Mouse (Mus musculus): ENCODE results near the gene Xndc1. TPM values are rescaled to one million over a fixed set of nuclear protein-coding genes. Genes with fewer than 3 reads are reported as not detected.
"Not testable (repeated sequence)": the region's sequence is repeated elsewhere in the genome, so short reads cannot be mapped to it uniquely, and the experiment has no call there.

Gene Xndc1
- polyA plus RNA-seq, 1 experiment from 2014 or later = 30.0 TPM

GRCm38 (mm10) chr7:102025187-102026119, 39.9 kb upstream of the Xndc1 start:
- Histone ChIP-seq H3K4me1 (ENCODE audit: control insufficient read depth, insufficient read depth, low read length) (no peaks in the 10 kb centered on the region), H3K9ac (ENCODE audit: low read length) (no peak overlapping the region), H3K27me3 (ENCODE audit: control insufficient read depth, insufficient read depth, low read length) (no peaks in the 10 kb centered on the region), H3K27ac (replicated peaks; ENCODE audit: low read depth, low read length) (no peak overlapping the region), H3K9me3 (ENCODE audit: control insufficient read depth, low read length) (no peaks in the 10 kb centered on the region), H3K4me2 (ENCODE audit: low read depth, severe bottlenecking) (no peak overlapping the region), H3K36me3 (ENCODE audit: control insufficient read depth, insufficient read depth, low read length) (peaks cover 2% of the 10 kb centered on the region; the same call in 1 of the 2 replicates), H3K4me3 (ENCODE audit: low read depth, low read length) (no peak overlapping the region)
- WGBS = 73% methylated on average over 2 of the region's 2 CpGs
- ATAC-seq (ENCODE audit: insufficient number of reproducible peaks, low FRiP score, low TSS enrichment, low read depth) (no peak), DNase-seq (ENCODE audit: low spot score) (no peak)

GRCm38 (mm10) chr7:102034904-102035303, 30.4 kb upstream of the Xndc1 start:
- Histone ChIP-seq H3K4me3 (ENCODE audit: low read depth, low read length) (no peak overlapping the region), H3K27me3 (ENCODE audit: control insufficient read depth, insufficient read depth, low read length) (no peaks in the 10 kb centered on the region), H3K4me2 (ENCODE audit: low read depth, severe bottlenecking) (no peak overlapping the region), H3K4me1 (ENCODE audit: control insufficient read depth, insufficient read depth, low read length) (no peaks in the 10 kb centered on the region), H3K27ac (replicated peaks; ENCODE audit: low read depth, low read length) (no peak overlapping the region), H3K9ac (ENCODE audit: low read length) (no peak overlapping the region), H3K36me3 (ENCODE audit: control insufficient read depth, insufficient read depth, low read length) (peaks cover 28% of the 10 kb centered on the region), H3K9me3 (ENCODE audit: control insufficient read depth, low read length) (no peaks in the 10 kb centered on the region)
- 97% methylated on average over 1 of the region's 1 CpGs for WGBS
- DNase-seq (ENCODE audit: low spot score) (no peak), ATAC-seq (ENCODE audit: insufficient number of reproducible peaks, low FRiP score, low TSS enrichment, low read depth) (no peak)

GRCm38 (mm10) chr7:102035534-102035933, 29.8 kb upstream of the Xndc1 start:
- peaks cover 28% of the 10 kb centered on the region for H3K36me3 ChIP-seq (ENCODE audit: control insufficient read depth, insufficient read depth, low read length)
- H3K4me3 ChIP-seq (ENCODE audit: low read depth, low read length) = no peak overlapping the region
- DNase-seq (ENCODE audit: low spot score) (no peak), ATAC-seq (ENCODE audit: insufficient number of reproducible peaks, low FRiP score, low TSS enrichment, low read depth) (no peak)
- H3K27me3 ChIP-seq (ENCODE audit: control insufficient read depth, insufficient read depth, low read length) = no peaks in the 10 kb centered on the region
- no peak overlapping the region for H3K27ac ChIP-seq (replicated peaks; ENCODE audit: low read depth, low read length)
- no peak overlapping the region for H3K9ac ChIP-seq (ENCODE audit: low read length)
- no peaks in the 10 kb centered on the region for H3K4me1 ChIP-seq (ENCODE audit: control insufficient read depth, insufficient read depth, low read length)
- no peak overlapping the region for H3K4me2 ChIP-seq (ENCODE audit: low read depth, severe bottlenecking)
- H3K9me3 ChIP-seq (ENCODE audit: control insufficient read depth, low read length) = no peaks in the 10 kb centered on the region
- WGBS = 94% methylated on average over 2 of the region's 2 CpGs

GRCm38 (mm10) chr7:102037318-102037717, 28.0 kb upstream of the Xndc1 start:
- H3K4me3 ChIP-seq (ENCODE audit: low read depth, low read length) = no peak overlapping the region
- DNase-seq (ENCODE audit: low spot score) (no peak), ATAC-seq (ENCODE audit: insufficient number of reproducible peaks, low FRiP score, low TSS enrichment, low read depth) (no peak)
- no peak overlapping the region for H3K9ac ChIP-seq (ENCODE audit: low read length)
- H3K4me1 ChIP-seq (ENCODE audit: control insufficient read depth, insufficient read depth, low read length) = no peaks in the 10 kb centered on the region
- H3K36me3 ChIP-seq (ENCODE audit: control insufficient read depth, insufficient read depth, low read length) = peaks cover 26% of the 10 kb centered on the region
- no peak overlapping the region for H3K27ac ChIP-seq (replicated peaks; ENCODE audit: low read depth, low read length)
- WGBS = 94% methylated on average over 3 of the region's 3 CpGs
- H3K27me3 ChIP-seq (ENCODE audit: control insufficient read depth, insufficient read depth, low read length) = no peaks in the 10 kb centered on the region
- no peak overlapping the region for H3K4me2 ChIP-seq (ENCODE audit: low read depth, severe bottlenecking)
- no peaks in the 10 kb centered on the region for H3K9me3 ChIP-seq (ENCODE audit: control insufficient read depth, low read length)

- no peak overlapping the region for H3K4me3 ChIP-seq (ENCODE audit: low read depth, low read length)
- ATAC-seq (ENCODE audit: insufficient number of reproducible peaks, low FRiP score, low TSS enrichment, low read depth) = no peak
- no peak overlapping the region for H3K4me2 ChIP-seq (ENCODE audit: low read depth, severe bottlenecking)
- H3K27me3 ChIP-seq (ENCODE audit: control insufficient read depth, insufficient read depth, low read length) = no peaks in the 10 kb centered on the region
- H3K27ac ChIP-seq (replicated peaks; ENCODE audit: low read depth, low read length) = no peak overlapping the region
- H3K36me3 ChIP-seq (ENCODE audit: control insufficient read depth, insufficient read depth, low read length) = peaks cover 12% of the 10 kb centered on the region
- no peak overlapping the region for H3K9ac ChIP-seq (ENCODE audit: low read length)
- H3K4me1 ChIP-seq (ENCODE audit: control insufficient read depth, insufficient read depth, low read length) = 0 out of 2 replicates have a peak, but pooled peaks cover 8% of the 10 kb centered on the region
- 78% methylated on average over 2 of the region's 2 CpGs for WGBS
- no peaks in the 10 kb centered on the region for H3K9me3 ChIP-seq (ENCODE audit: control insufficient read depth, low read length)
- DNase-seq (ENCODE audit: low spot score) = no peak
Measured at GRCm38 (mm10) chr7:102042314-102042713, 23.0 kb upstream of the Xndc1 start.

- not testable (repeated sequence) for H3K36me3 ChIP-seq (ENCODE audit: control insufficient read depth, insufficient read depth, low read length); H3K9me3 ChIP-seq (ENCODE audit: control insufficient read depth, low read length); ATAC-seq (ENCODE audit: insufficient number of reproducible peaks, low FRiP score, low TSS enrichment, low read depth); H3K27me3 ChIP-seq (ENCODE audit: control insufficient read depth, insufficient read depth, low read length); H3K4me1 ChIP-seq (ENCODE audit: control insufficient read depth, insufficient read depth, low read length); H3K4me2 ChIP-seq (ENCODE audit: low read depth, severe bottlenecking); H3K9ac ChIP-seq (ENCODE audit: low read length); DNase-seq (ENCODE audit: low spot score); H3K27ac ChIP-seq (replicated peaks; ENCODE audit: low read depth, low read length); H3K4me3 ChIP-seq (ENCODE audit: low read depth, low read length)
Measured at GRCm38 (mm10) chr7:102048524-102048923, 16.8 kb upstream of the Xndc1 start.

- ATAC-seq (ENCODE audit: insufficient number of reproducible peaks, low FRiP score, low TSS enrichment, low read depth) (no peak), DNase-seq (ENCODE audit: low spot score) (no peak)
- 86% methylated on average over 3 of the region's 3 CpGs for WGBS
- Histone ChIP-seq H3K9ac (ENCODE audit: low read length) (no peak overlapping the region), H3K27me3 (ENCODE audit: control insufficient read depth, insufficient read depth, low read length) (no peaks in the 10 kb centered on the region), H3K36me3 (ENCODE audit: control insufficient read depth, insufficient read depth, low read length) (no peaks in the 10 kb centered on the region; the same call in 1 of the 2 replicates), H3K4me3 (ENCODE audit: low read depth, low read length) (no peak overlapping the region), H3K4me2 (ENCODE audit: low read depth, severe bottlenecking) (no peak overlapping the region), H3K4me1 (ENCODE audit: control insufficient read depth, insufficient read depth, low read length) (peaks cover 9% of the 10 kb centered on the region), H3K27ac (replicated peaks; ENCODE audit: low read depth, low read length) (no peak overlapping the region), H3K9me3 (ENCODE audit: control insufficient read depth, low read length) (no peaks in the 10 kb centered on the region)
Measured at GRCm38 (mm10) chr7:102061353-102061752, 4.0 kb upstream of the Xndc1 start.

- peaks cover 11% of the 10 kb centered on the region for H3K4me1 ChIP-seq (ENCODE audit: control insufficient read depth, insufficient read depth, low read length)
- H3K9me3 ChIP-seq (ENCODE audit: control insufficient read depth, low read length) = no peaks in the 10 kb centered on the region
- DNase-seq (ENCODE audit: low spot score) = no peak
- no peak overlapping the region for H3K4me3 ChIP-seq (ENCODE audit: low read depth, low read length)
- no peak overlapping the region for H3K27ac ChIP-seq (replicated peaks; ENCODE audit: low read depth, low read length)
- 92% methylated on average over 1 of the region's 1 CpGs for WGBS
- H3K9ac ChIP-seq (ENCODE audit: low read length) = no peak overlapping the region
- no peak for ATAC-seq (ENCODE audit: insufficient number of reproducible peaks, low FRiP score, low TSS enrichment, low read depth)
- no peak overlapping the region for H3K4me2 ChIP-seq (ENCODE audit: low read depth, severe bottlenecking)
- H3K27me3 ChIP-seq (ENCODE audit: control insufficient read depth, insufficient read depth, low read length) = no peaks in the 10 kb centered on the region
- H3K36me3 ChIP-seq (ENCODE audit: control insufficient read depth, insufficient read depth, low read length) = no peaks in the 10 kb centered on the region; the same call in 1 of the 2 replicates
Measured at GRCm38 (mm10) chr7:102062203-102062602, 3.1 kb upstream of the Xndc1 start.
